Mouse (Mus musculus) thymus, postnatal 25 days (tissue): ENCODE data around the gene Zdhhc19.
"Not testable (repeated sequence)": the region's sequence is repeated elsewhere in the genome, so short reads cannot be mapped to it uniquely, and the experiment has no call there.

Source experiments
- DNase-seq: peaks from one replicate; pipeline ENCODE4 v3.0.0; 2022

The Zdhhc19 gene

GRCm38 (mm10) chr16:32487234-32488111, 8.6 kb upstream of the Zdhhc19 start, which contains the start of gene Slc51a:
Gene Slc51a, minus strand, starts transcription at chr16:32487879.
- no peak for DNase-seq

GRCm38 (mm10) chr16:32488939-32489338, 7.1 kb upstream of the Zdhhc19 start:
- DNase-seq, result no peak

DNA sequence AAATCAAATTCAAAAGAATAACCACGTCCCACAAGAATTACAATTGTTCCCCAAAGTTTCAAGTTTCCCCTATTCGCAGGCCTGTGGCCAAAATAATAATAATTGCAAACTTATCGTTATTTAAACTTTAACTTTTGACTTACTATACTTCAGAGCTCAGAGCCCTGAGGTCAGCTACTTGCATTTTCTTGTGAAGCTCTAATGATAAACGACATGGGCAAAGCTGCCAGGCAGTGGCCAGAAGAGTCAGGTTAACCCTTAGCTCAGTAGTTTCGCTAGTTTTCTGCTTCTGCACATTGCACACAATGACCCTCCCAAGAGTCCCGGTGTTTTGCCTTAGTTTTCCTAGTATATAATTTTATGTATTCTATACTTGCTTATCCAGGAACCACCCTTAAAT, 1.7 kb upstream of the Zdhhc19 start:
- DNase-seq, result not testable (repeated sequence)

GRCm38 (mm10) chr16:32498996-32499395, 2.9 kb downstream of the Zdhhc19 start:
- no peak for DNase-seq

DNA sequence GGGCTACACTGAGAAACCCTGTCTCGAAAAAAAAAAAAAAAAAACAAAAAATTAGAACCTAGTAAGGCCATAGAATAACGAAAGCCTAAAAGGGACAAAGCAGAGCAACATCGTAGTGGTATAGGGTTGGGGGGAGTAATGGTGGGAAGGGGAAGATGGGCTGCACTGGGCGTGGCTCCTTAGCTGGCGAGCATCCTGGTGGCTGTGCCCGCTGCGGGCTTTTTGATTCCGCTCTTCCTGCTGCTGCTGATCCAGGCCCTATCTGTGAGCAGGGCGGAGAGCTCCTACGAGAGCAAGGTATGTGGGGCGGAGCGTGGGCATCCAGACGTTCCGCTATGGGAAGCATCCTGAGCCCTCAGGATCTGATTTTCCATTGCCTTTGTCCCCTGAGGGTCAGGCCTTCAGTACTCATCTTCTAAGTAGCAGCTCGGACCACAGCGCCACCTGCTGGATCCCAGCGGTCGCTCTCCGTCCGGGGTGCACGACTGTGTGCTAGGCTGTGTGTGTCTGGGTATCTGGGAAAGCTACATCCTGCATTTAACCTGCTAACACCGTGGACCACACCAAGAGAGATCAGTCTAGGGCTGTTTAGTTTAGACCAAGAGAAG, 3.5 kb downstream of the Zdhhc19 start:
- DNase-seq, result peak; percentile 88

GRCm38 (mm10) chr16:32501459-32501858, 5.4 kb downstream of the Zdhhc19 start:
- DNase-seq, result no peak

DNA sequence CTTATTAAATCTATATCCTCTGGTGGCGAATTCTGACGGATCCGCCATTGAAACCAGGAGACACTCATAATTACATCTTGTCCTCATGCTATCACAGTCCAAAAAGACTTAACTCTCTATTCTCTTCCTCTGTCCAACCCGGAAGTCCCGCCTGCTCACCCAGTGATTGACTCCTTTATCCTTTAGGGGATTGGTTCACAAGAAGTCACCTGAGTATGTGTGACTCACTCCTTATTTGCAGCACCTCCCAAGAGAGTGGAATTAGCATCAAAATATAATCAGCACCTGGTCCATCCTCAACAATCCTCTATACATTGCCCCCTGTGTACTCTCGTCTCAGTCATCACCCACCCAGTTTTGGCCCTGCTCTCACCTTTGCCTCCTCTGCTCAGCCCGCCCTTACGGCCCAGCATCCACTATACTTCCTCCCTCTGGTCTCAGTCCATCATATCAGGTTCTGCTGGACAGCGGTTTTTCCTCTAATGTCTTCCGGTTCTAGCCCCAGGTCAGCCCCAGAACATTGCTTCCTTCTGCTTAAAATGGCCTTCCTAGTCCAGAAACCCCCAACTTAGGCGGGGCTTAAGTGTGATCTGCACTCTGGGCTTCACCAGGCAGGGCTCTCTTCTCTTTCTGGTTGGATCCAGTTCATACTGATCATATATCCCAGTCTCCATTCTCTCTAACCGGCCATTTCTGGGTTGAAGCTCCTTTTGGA, 6.7 kb downstream of the Zdhhc19 start:
- no peak for DNase-seq

GRCm38 (mm10) chr16:32503633-32504032, 7.6 kb downstream of the Zdhhc19 start:
- no peak for DNase-seq

- DNase-seq, result no peak
Measured at GRCm38 (mm10) chr16:32506298-32506697, 10.2 kb downstream of the Zdhhc19 start.

DNA sequence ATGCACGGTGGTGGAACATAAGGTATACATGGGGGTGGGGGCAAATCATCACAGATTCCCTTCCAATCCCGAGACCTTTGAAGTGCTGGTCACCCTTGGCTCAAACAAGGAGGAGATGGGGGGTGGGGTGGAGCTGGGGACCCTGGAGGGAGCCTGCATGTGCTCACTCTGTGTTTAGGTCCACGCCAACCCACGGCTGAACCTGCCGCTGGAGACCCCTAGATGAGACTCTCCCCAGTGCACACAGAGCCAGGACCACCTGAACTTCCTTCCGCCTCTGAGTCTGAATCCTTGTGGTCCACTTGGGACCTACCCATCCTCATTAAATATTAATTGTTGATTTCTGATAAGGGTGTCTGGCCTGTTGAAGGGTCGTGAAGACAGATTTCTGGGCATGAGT, 10.8 kb downstream of the Zdhhc19 start:
- no peak for DNase-seq

DNA sequence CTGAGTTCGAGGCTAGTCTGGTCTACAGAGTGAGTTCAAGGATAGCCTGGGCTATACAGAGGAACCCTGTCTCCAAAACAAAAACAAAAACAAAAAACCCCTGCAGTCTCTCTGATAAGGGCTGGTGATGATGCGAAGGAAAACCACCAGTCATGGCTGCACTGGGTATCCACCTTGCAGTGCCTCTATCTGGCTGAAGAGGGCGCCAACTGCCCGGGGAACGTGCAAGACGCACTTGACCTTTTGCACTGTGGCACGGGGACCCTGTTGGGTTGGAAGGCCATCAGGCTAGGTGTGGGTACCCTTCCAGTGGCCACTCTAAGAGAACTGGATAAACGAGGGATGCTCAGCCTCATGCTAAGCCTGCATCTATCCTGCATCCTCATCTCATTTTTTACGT, 11.3 kb downstream of the Zdhhc19 start:
- peak; percentile 83 for DNase-seq

DNA sequence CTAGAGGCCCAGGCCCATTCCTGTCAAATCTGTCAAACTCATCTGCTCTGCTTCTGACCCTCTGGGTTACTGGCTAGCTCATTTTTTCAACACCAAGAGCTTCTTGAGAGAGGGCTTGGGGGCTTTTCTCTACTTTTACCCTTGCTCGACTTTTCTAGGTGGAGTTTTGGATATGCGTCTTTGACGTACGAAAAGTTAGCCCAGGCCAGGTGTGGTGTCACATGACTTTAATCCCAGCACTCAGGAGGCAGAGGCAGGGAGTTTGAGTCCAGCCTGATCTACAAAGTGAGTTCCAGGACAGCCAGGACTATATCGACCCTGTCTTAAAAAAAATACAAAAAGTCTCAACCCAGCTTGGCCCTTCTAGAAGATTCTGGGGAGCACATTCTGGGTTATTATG, 12.0 kb downstream of the Zdhhc19 start:
- DNase-seq, result no peak

DNA sequence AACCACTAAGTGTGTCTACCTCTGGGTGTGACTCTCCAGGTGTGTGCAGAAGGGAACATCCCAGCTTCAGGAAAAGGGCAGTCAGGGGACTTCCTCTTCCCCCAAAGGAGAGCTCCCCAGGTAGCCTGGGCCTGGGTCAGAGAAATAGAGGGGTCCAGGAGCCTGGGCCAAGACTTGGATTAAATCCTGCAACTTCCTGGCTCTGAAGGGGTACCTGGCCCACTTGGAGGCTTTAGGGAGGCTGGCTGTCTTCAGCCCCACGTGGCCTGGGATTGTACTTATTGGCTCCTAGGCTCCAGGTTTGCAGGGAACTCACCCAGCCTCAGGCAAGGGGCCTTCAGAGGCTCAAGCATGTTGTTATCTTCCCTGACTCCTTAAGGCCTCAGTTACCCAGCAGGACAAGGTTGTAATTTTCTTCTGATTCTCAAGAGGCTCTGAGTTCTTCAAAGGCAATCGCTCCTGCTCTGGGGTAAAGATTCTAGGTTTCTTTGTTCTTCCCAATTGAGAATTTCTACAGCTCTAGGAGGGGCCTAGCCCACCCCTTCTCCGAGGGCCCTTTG, 12.5 kb downstream of the Zdhhc19 start:
- DNase-seq, result no peak

DNA sequence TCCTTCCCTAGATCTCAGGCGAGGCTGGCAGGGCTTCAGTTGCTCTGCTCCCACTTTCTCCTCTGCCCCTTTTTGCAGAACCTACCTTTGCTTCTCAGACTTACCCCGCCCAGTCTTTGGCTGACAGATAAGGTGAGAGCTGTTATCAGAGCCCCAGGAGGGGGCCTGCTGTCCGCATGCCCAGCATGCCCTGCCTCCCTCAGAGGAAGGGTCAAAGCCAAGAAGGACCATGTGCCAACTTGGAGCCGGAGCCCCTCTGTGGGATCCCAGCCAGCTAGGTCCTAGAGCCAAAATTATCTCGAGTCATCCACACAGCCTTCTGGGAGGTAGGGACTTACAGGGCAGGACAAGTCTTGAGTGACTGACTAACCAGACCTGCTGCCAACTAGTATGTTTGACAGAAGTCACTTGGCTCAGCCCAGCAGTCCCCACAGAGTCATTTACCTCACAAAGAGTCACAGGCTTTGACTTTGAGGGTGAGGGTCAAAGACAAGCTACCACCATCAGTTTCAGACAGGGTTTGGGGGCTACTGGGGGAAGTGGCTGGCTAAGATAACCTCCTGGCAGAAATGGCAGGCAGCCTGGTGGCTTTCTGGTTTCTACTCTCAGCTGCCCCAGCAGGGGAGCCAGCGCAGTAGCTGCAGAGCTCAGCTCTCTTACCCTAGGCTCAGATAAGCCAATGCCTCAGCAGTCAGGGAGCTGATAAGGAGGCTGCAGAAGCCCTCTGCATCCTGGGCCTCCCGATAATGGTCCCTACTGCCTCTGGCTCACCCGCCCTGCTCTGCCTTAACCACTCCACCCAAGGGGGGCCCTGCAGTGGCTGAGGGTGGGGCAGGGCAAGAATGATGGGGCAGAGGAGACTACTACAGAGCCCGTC, 13.2 kb downstream of the Zdhhc19 start:
- peak; percentile 48 for DNase-seq

- no peak for DNase-seq
Measured at GRCm38 (mm10) chr16:32510399-32511337, 14.6 kb downstream of the Zdhhc19 start.

- DNase-seq, result no peak
Measured at GRCm38 (mm10) chr16:32511338-32511734, 15.3 kb downstream of the Zdhhc19 start.

DNA sequence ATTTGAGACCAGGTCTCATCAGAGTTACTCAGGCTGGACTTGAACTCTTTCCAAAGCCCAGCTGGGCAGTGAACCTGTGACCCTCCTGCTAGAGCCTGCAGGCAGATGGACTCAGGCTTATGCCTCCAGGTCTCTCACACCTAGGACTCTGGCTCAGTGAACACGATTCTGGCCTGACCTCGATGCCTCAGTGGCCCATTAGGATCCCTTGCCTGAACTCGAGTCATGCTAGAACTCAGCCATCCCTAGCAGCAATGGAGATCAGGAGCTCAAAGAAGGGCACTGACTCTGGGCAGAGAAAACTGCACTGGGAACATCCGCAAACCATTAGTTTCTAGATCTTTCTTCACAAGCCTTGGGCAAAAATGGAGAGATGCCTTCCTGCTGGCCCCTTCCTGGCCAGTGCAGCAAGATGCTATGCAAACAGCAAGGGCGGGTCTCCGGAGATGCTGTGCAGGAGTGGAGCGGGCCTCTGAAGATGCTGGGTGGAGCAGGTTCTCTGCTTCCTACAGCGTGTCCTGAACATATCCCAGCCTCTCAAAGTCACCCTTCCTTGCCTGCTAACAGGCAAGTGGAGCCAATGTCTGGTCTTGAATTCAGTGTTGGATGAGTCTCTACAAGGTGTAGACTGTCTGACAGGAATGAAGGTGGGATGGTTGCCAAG, 15.9 kb downstream of the Zdhhc19 start:
- no peak for DNase-seq

GRCm38 (mm10) chr16:32512921-32513320, 16.9 kb downstream of the Zdhhc19 start:
- DNase-seq, result no peak

DNA sequence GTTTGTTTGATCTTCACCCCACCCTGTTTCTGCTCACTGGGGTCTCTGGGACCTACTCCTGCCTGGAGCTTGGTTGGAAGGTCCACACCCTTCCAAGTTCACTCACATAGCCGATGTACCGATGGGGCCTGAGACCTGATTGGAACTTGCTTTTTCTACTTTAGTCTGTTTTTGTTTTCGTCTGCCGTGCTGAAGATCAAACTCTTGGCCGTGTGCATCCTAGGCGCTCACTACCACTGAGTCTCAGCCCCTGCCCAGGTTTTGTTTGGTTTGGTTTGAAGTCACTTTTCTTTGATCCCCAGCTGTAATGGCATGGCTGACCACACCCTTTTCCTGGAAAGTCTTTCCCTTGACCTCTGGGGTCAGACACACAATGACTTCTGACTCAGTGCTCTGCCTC, 17.3 kb downstream of the Zdhhc19 start:
- DNase-seq, result no peak

DNA sequence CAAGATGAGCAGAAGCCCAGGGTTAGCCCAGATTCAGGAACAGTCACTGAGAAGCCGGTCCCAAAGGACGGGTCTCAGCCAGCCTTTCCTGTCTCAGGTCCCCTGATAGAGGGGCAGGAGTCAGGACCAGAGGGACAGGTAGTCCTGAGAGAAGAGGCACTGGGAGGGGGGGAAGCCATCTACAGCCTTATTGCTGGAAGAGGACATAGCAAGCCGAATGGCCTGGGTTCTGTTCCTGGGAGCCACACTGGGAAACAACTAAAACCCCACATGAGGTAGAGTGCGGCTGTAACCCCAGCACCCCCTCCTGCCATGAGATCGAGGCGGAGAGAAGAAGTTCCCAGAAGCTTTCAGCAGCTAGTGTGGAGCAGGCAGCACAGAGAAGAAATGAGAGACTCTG, 17.9 kb downstream of the Zdhhc19 start:
- DNase-seq, result no peak
